Mouse (Mus musculus): Measurements from ENCODE around the gene Gm42906.

Gm42906 gene

DNA sequence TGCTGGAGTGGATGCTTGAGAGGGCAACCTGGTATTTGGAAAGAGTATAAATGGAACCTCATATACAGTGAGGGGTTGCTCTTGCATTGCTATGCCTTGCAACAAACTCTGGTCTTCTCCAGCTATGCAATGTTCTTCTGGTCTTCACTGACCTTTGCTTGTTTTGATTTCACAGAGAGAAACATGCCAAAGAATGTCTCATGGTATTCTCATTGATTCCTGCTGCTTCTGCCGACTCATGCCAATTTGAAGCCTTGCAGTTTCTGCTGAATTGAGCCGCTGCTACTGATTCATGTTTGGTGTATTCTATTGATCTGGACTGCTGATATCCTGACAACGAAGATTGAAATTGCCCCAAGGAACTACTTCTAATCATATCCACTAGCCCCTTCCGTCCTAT lies 134.4 kb downstream of the Gm42906 start:
- no peak for DNase-seq

DNA sequence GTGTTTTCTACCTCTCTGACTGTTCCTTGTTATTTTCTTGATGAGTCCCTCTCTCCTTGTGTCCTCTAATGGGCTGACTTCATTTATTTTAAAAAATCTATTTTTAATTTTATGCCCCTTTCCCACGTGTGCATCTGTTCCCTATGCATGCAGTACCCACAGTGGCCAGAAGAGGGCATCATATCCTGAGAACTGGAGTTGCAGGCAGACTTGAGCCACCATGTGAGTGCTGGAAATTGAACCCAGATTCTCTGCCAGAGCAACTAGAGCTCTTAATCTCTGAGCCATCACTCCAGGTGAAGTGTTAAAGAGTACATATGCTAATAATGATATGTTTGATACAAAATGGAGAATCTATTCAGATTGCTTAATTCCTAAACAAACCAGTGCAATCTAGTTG lies 135.7 kb downstream of the Gm42906 start:
- DNase-seq = no peak

- DNase-seq = no peak
These were observed 141.6 kb downstream of the Gm42906 start for GRCm38 (mm10) chr5:151286331-151286730.

DNA sequence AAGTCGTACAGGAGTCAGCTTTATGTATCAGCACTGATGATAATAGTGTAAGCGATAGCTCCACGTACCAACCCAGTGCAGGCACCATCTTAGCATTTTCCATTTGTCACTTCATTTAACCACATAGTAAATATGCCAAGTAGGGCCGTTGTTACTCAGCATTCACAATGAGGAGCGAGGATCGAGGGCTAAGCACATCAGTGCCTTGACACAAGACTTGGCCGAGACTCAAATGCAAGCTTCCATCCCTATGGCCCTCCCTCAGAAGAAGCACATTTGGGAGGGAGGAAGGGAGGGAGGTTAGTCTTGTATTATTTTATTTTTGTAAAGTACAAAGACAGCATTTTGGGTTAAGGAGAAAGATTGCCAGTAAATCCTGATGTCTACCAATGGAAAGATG lies 148.4 kb downstream of the Gm42906 start:
- no peak for DNase-seq

DNA sequence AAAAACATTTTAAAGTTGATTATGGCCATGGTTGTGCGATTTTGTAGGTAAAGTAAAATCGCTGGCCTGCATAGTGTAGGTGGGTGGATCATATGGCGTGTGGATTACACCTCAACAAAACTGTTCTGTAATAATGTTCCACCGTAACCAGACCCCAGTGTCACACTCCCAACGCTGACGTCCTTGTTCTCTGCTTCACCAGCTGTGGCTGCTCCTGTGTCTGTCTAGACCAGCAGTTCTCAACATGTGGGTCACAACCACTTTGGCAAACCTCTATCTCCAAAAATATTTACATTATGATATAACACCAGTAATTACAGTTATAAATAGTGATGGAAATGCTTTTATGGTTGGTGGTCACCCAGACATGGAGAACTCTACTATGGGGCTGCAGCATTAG lies 150.0 kb downstream of the Gm42906 start:
- no peak for DNase-seq

- DNase-seq = no peak
These were observed 152.0 kb downstream of the Gm42906 start for GRCm38 (mm10) chr5:151275986-151276385.

GRCm38 (mm10) chr5:151274265-151274664 lies 153.7 kb downstream of the Gm42906 start:
- peak; percentile 2 for DNase-seq

DNA sequence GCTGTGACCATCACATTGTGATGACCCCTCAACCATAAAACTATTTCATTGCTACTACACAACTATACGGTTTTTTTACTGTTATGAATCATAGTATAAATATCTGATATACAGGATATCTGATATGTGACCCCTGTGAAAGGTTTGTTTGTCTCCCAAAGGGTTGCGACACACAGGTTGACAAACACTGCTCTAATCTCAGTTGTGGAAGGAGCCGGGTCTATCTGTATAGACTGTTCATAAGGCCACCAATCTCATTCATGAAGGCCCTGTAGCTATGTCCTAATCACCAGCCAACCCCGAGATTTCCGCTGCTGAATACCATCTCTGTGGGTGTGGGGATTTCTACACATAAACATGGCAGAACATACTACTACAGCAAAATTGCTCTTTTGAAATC lies 157.1 kb downstream of the Gm42906 start:
- no peak for DNase-seq

GRCm38 (mm10) chr5:151266896-151267634 lies 160.9 kb downstream of the Gm42906 start:
- DNase-seq = no peak

DNA sequence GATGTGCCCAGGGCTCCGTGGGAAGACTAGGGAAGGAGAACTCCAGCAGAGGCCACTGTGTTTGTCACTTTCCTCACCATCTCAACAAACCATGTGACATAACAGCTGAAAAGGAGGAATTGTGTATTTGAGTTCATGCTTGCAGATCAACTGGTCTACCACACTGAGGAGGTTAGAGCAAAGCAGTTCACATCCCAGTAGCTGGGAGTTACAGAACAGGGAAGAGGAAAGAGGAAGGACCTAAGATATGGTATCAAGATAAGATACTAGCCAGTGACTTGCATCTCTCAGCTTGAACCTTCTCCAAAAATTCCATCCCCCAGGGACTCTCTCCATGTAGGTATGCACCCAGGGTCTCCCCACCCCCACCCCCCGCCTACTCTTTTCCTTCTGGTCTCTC lies 166.4 kb downstream of the Gm42906 start:
- no peak for DNase-seq

GRCm38 (mm10) chr5:151252213-151252612 lies 175.8 kb downstream of the Gm42906 start:
- DNase-seq = no peak

DNA sequence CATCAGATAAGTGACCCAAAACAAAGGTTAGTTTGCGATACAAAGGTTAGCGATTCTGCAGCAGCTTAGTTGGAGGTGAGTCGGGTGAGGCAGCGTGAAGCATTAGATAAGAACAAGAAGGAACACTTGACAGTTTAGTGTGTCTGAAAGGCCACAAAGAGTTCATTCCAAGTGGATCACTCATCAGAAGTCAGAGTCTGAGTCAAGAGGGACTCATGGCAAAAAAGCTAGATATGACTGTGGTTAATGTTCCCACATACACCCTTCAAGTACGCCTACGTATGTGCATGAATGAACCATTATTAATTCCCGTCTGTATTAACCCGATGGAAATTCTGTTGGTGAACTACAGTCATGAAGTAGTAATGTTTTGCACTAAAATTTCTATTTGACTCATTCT lies 176.3 kb downstream of the Gm42906 start:
- no peak for DNase-seq

DNA sequence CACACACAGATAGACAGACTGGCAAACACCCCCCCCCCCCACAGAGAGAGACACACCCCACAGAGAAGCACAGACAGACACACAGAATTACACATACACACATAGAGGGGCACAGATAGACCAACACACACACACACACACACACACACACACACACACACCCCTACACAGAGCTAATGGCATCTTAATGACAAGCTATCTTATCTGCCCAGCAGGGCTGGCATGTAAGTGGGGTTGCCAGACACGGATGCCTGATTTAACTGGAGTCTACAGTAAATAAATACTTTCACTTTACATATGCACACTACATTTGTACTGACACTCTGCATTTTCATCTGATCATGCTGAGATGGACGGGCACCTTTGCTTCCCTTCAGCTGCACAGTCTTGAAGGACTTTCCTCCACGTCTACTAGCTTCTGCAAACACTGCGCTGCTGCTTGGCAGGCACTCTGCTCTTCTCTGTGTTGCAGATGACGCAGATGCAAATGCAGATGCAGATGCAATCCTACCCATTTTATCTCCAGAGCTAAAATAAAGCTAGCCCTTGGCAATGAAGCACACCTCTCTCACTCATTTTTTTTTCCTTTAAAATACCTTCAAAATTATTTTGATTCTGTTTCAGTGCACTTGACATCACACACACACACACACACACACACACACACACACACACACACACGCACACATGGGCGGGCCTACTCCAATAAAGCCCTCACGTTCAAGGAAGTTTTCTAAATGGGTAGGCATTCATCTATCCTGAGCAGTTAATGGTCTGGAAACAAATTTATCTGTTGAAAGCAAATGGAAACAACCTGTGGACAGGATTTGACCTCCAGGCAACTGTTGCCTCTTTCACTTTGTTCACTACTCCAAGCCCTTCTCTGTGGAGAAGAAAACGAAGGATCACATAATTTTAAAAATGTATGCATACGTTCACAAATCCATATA lies 179.0 kb downstream of the Gm42906 start:
- no peak for DNase-seq

GRCm38 (mm10) chr5:151248084-151248483 lies 179.9 kb downstream of the Gm42906 start:
- no peak for DNase-seq

DNA sequence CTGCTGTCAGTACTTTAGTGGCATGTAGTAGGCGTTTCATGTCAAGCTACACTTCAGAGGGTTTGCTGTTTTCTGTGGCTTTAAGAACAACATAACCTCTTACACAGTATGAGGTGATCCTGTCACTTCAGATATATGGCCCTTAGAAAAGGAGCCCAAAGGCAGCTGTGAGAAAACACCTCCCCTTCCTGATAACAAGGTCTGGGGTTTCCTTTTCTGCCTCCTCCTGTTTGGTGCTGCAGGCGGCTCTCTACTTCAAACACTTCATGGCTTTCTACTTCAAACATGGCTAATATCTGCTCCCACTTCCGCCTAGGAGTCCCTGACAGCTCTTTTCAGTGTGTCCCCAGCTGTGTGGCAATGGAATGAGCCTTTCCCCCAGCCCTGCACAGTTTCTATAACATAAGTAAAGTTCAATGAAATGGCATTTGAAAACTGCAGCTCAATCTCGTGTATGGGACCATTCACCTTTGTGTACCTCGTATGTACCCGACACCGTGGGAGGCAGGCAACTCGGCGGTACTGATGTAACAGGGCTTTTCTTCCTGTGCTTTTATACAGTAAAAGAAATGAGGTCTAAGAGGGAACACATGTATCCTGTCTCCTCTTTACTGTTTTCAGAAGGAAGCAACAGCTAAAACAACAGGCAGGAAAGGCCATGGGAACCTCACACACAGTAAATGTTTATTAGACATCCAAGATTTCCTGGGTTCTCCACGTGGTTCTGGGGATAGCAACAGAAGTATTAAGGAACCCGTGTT lies 180.7 kb downstream of the Gm42906 start:
- no peak for DNase-seq

GRCm38 (mm10) chr5:151246287-151246686 lies 181.7 kb downstream of the Gm42906 start:
- DNase-seq = no peak

- no peak for DNase-seq
These were observed 182.4 kb downstream of the Gm42906 start for GRCm38 (mm10) chr5:151245571-151245970.

DNA sequence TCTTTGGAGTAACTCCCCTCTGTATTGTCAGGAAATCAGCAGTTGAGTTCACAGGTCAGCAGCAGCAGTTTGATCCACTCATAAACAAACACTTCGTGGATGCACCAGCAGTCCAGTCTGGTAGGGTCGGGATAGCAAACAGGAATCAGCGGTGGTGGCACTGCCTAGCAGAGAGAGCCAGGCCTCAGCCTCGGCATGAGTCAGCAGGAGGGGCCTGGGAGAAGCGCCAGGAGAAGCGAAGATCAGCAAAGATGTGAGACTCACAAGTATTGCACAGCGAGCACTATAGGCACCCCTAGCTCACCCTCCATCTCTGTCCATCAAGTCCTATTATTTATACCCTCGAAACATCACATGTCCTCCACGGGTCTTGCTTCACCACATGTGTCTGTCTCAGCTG lies 189.2 kb downstream of the Gm42906 start:
- no peak for DNase-seq

DNA sequence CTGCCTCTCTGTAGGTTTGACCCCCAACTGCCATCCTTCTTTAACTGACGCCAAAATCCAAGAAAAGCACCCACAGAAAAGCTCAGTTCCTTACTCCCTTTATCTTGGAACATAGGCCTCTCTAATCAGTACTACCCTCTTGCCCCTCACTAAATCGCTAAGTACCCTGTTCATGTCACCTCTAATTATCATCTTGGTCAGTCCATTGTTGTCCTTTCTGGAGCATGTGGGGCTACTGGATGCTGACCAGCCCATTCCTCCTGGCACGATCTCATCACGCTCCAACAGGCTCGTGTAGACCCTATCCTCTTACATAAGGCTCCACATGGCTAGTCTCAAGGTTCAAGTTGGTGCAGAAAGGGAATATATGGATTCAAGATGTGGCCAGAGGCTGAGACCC lies 191.6 kb downstream of the Gm42906 start:
- no peak for DNase-seq

DNA sequence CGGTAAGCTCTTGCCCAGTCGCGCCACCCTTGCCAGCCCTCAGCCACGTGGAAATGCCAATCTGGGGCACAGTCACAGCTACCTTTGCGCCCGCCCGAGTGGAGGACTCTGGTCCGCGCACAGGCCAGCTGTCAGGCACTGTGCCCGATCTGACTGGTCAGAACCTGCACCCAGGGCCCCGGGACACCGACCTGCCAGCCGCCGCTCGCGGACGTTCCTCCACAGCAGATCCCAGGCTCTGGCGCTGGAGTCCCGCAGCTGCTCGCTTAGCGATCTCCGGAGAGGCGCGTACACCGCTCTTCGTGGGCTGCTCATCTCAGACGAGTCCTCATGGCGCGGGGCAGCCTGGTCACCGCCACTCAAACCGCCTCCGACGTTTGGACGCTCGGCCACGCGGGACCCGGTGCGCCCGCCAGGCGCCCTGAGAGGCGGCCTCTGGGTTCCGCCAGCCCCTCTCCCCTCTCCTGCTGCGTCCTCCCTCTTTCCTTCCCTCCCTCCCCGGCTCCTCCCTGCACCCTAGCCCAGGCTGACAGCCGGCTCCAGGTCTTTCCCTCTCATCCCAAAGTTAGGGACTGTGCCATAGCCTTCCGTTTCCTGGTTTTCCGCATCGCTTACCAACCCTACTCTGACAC lies 194.4 kb downstream of the Gm42906 start, which contains the start of gene Stard13:
Stard13 (minus strand) TSS at position 437 of the 632 bp plus-strand sequence.
- peak; percentile 79 for DNase-seq

DNA sequence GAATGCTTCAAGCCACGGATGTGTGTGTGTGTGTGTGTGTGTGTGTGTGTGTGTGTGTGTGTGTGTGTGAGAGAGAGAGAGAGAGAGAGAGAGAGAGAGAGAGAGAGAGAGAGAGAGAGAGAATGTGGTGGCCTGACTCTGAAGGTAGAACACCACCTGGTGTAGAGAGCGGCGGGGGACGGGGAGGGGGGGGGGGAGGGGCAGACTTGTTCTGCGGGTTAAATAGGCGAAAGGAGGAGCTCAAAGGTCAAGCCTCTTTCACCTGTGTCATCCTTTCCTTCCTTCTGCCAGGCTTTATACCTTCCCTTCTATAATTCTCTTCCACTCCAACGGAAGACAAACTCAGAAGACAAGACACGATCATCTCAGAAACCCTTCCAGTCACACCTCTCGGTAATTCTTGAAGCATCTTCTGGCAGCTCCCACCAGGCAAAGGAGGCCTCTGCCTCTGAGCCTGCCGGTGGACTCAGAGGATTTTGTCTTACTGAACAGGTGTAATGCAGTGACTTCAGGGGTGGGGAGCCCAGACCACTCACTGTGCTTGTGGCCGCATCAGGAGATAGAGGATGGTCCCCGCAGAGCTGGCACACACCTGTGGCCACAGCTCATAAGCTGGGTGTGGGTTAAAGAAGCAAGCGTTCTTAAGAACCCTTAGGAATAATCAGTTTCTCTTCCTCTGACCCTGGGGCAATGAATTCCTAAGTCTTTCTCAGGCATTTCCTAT lies 195.2 kb downstream of the Gm42906 start:
- no peak for DNase-seq

GRCm38 (mm10) chr5:151231861-151232260 lies 196.1 kb downstream of the Gm42906 start:
- DNase-seq = no peak
